Mouse (Mus musculus): ENCODE measurements around the gene Rtn3. TPM values are rescaled to one million over a fixed set of nuclear protein-coding genes. Genes with fewer than 3 reads are reported as not detected.
A peak's percentile ranks its signal among the peaks of the same experiment; 100 is the strongest.

Gene Rtn3
- polyA plus RNA-seq, 1 experiment from 2014 or later, result 672 TPM

DNA sequence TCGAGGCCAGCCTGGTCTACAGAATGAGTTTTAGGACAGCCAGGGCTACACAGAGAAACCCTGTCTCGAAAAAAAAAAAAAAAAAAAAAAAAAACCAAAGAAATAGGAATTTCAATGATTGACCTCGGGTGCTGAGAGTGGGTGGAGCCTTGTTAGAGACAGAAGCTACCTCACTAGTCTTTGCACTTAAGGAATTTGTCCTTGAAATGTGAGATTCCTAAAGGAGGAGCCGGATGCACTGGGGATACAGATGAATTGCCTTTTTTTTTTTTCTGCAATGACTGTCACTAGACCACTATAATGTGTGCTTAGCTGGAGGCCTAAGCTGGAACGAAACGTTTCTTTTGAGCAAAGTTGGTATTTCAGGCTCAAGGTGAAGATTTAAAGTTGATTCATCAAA, 94.6 kb downstream of the Rtn3 start:
- no peaks in the 10 kb centered on the region for H3K27me3 ChIP-seq
- WGBS, result 90% methylated on average over 6 of the region's 6 CpGs
- ATAC-seq (ENCODE audit: low FRiP score, low read depth), result no peak
- no peaks in the 10 kb centered on the region for H3K9me3 ChIP-seq
- peaks cover 11% of the 10 kb centered on the region for H3K4me1 ChIP-seq (replicated peaks)
- H3K9ac ChIP-seq, result no peak overlapping the region
- H3K27ac ChIP-seq (replicated peaks), result no peak overlapping the region
- H3K4me3 ChIP-seq, result no peak overlapping the region
- H3K4me2 ChIP-seq, result no peak overlapping the region
- no peaks in the 10 kb centered on the region for H3K36me3 ChIP-seq

DNA sequence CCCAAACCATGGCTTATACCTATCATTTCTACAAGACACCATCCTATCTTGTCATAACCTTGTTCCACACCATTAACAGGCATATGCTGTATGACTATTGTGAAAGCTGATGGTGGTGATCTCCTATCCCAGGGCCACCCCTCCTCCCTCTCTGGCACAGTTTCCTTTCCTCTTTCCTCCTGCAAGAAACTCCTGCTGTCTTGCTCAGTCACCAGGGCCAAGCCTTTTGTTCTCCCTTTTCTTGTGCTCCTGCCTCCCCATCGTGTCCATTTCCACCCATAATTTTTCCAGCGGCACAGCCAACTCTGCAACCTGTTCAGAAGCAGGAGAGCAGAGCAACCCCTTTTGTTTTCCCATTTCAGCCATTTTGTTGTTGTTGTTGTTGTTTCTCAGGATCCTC, 97.0 kb downstream of the Rtn3 start:
- Histone ChIP-seq H3K36me3 (no peaks in the 10 kb centered on the region), H3K27me3 (no peaks in the 10 kb centered on the region), H3K4me1 (replicated peaks) (peaks cover 21% of the 10 kb centered on the region), H3K9ac (no peak overlapping the region), H3K27ac (replicated peaks) (no peak overlapping the region), H3K4me2 (no peak overlapping the region), H3K4me3 (no peak overlapping the region), H3K9me3 (no peaks in the 10 kb centered on the region)
- ATAC-seq (ENCODE audit: low FRiP score, low read depth), result no peak
- WGBS, result 19% methylated on average over 2 of the region's 2 CpGs

DNA sequence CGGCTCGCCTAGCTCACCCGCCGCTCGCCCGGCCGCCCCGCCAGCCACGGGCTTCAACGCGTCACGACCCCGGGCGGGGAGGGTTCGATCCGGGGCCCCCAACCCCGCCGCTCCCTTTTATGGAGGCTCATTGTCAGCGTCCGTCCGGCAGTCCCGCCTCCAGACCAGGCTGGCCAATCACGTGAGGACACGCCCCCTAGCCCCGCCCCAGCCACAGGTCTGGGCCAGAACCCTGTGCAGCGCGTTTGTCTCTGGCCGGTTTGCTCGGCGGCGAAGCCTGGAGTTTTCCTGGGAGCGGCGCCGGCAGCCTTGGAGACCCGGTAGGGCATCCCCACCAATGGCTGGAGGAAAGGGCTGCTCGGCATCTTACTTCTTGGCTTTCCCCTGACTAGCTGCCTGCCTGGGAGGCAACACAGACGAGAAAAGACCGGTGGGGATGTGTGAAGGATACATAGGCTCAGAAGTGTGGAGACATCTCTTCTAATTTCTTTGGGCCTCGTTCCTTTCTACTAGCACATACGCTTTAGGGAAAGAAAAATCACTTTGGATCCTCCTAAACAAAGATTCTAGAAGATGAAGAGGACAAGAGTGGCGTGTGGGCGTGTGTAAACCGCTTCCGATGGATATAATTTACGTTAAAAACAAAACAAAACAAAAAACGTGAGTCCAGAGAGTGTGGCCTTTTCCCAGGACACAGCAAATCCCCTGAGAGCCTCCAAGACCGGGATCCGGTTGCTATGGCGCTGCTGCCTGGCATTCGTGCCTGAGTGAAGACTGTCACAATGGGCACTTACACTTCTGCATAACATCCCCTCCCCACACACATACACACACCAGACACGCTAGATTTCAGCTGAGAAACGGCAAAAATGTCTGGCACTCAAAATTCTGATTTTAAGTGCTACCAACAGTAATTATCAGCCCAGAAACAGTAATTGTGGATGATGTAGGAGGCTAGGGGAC, 99.9 kb downstream of the Rtn3 start, which contains the start of gene Spindoc:
Spindoc (minus strand) TSS at position 92 of the 963 bp plus-strand sequence.
- Histone ChIP-seq H3K4me1 (replicated peaks) (peaks cover 41% of the 10 kb centered on the region), H3K4me3 (peak within 1 kb of the TSS; percentile 90), H3K27me3 (no peaks in the 10 kb centered on the region), H3K9ac (peak within 1 kb of the TSS; percentile 94), H3K27ac (replicated peaks) (peak within 1 kb of the TSS; percentile 94), H3K36me3 (peaks cover 4% of the 10 kb centered on the region; the same call in 1 of the 2 replicates), H3K9me3 (no peaks in the 10 kb centered on the region), H3K4me2 (peak within 1 kb of the TSS; percentile 63)
- peak; percentile 98 for ATAC-seq (ENCODE audit: low FRiP score, low read depth)
- under 1% methylated on average over 51 of the region's 52 CpGs for WGBS

- peak; percentile 45; the same call in 1 of the 2 replicates for ATAC-seq (ENCODE audit: low FRiP score, low read depth)
- peak overlapping the region; percentile 94 for H3K9ac ChIP-seq
These were observed 100.7 kb downstream of the Rtn3 start for GRCm38 (mm10) chr19:7382248-7382902.

DNA sequence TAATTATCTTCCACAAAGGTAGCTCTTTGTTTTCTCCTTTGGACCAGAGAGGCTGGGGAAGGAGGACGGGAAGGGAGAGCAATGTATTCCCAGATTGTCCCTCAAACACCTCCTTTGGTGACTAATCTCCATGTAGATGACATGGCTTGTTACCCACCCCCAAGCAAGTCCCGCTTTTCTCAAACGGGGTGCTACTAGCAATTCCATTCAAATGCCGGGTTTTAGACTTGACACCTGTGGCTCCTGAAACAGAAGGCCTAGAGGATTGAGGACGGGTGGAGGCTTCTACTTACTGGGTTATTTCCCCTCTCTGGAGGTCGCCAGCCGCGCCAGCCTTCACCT, 101.2 kb downstream of the Rtn3 start:
- peaks cover 41% of the 10 kb centered on the region for H3K4me1 ChIP-seq (replicated peaks)
- peak overlapping the region; percentile 94 for H3K9ac ChIP-seq
- H3K27ac ChIP-seq (replicated peaks), result peak overlapping the region; percentile 94
- ATAC-seq (ENCODE audit: low FRiP score, low read depth), result no peak
- peaks cover 7% of the 10 kb centered on the region; the same call in 1 of the 2 replicates for H3K36me3 ChIP-seq
- WGBS, result 1% methylated on average over 8 of the region's 8 CpGs
- no peaks in the 10 kb centered on the region for H3K27me3 ChIP-seq
- H3K4me3 ChIP-seq, result peak overlapping the region; percentile 90
- peak overlapping the region; percentile 63 for H3K4me2 ChIP-seq
- no peaks in the 10 kb centered on the region for H3K9me3 ChIP-seq

More at GRCm38 (mm10) chr19:7382248-7382902, 100.7 kb downstream of the Rtn3 start:
- H3K4me2 ChIP-seq, result peak overlapping the region; percentile 63
- peaks cover 7% of the 10 kb centered on the region; the same call in 1 of the 2 replicates for H3K36me3 ChIP-seq
- WGBS, result 0% methylated on average over 59 of the region's 60 CpGs
- no peaks in the 10 kb centered on the region for H3K27me3 ChIP-seq
- no peaks in the 10 kb centered on the region for H3K9me3 ChIP-seq
- H3K4me3 ChIP-seq, result peak overlapping the region; percentile 90
- H3K4me1 ChIP-seq (replicated peaks), result peaks cover 41% of the 10 kb centered on the region
- peak overlapping the region; percentile 94 for H3K27ac ChIP-seq (replicated peaks)

DNA sequence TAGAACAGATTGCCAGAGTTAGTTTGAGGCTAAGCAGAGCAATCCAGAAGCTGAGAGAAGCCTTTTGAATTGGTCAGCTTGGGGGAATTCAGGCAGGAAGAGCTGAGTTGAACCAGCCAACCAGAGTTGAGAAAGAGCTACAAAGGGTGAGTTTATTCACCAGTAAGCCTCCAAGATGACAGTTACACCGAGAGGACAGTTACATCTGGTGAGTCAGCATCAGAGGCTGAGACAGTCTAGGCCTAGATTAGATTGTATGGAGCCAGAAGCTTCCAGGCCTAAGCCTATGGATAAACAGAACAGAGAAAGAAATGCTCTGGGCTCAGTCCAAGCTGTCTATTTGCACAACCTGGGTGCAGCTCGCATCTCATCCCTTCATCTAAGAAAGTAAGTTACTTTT, 105.4 kb downstream of the Rtn3 start:
- Histone ChIP-seq H3K9ac (no peak overlapping the region), H3K27ac (replicated peaks) (no peak overlapping the region), H3K9me3 (no peaks in the 10 kb centered on the region), H3K4me2 (no peak overlapping the region), H3K4me3 (no peak overlapping the region), H3K4me1 (replicated peaks) (peaks cover 29% of the 10 kb centered on the region), H3K27me3 (no peaks in the 10 kb centered on the region), H3K36me3 (peaks cover 38% of the 10 kb centered on the region)
- ATAC-seq (ENCODE audit: low FRiP score, low read depth), result no peak
- WGBS, result 83% methylated on average over 2 of the region's 2 CpGs

Small RNA genes within 50 kb of the gene (microRNA-seq; reads per million reads assigned to microRNA genes)
- 2.6 reads per million, percentile 9 among the genes with 10 or more reads in this experiment for gene Mir6991

Other genes with a start within 250 kb of the Rtn3 start
- 62.2 and 66.2 TPM in 2 replicates for gene Naa40, start 242.1 kb downstream of the Rtn3 start, polyA plus RNA-seq (2015; fragmentation: Nextera tagmentation; extraction: Ambion mirVana)
- gene Rcor2, start 216.0 kb downstream of the Rtn3 start, polyA plus RNA-seq (2015; fragmentation: Nextera tagmentation; extraction: Ambion mirVana), result 24.0 and 32.1 TPM in 2 replicates
- 49.5 and 52.5 TPM in 2 replicates for gene Mark2, start 141.4 kb downstream of the Rtn3 start, polyA plus RNA-seq (2015; fragmentation: Nextera tagmentation; extraction: Ambion mirVana)
- 28.9 and 32.2 TPM in 2 replicates for gene Spindoc, start 100.3 kb downstream of the Rtn3 start, polyA plus RNA-seq (2015; fragmentation: Nextera tagmentation; extraction: Ambion mirVana)
- gene 2700081O15Rik, start 65.7 kb downstream of the Rtn3 start, polyA plus RNA-seq (2015; fragmentation: Nextera tagmentation; extraction: Ambion mirVana), result 15.3 and 17.2 TPM in 2 replicates
- gene Atl3, start 10.8 kb upstream of the Rtn3 start, polyA plus RNA-seq (2015; fragmentation: Nextera tagmentation; extraction: Ambion mirVana), result 6.6 and 6.8 TPM in 2 replicates
- 4.8 and 5.7 TPM in 2 replicates for gene Pla2g16, start 74.2 kb upstream of the Rtn3 start, polyA plus RNA-seq (2015; fragmentation: Nextera tagmentation; extraction: Ambion mirVana)
- 0.18 and 0.53 TPM in 2 replicates for gene Lgals12, start 123.9 kb upstream of the Rtn3 start, polyA plus RNA-seq (2015; fragmentation: Nextera tagmentation; extraction: Ambion mirVana)
- 0.26 TPM in 1 of 2 replicates, not detected in the other for gene Hrasls5, start 129.3 kb upstream of the Rtn3 start, polyA plus RNA-seq (2015; fragmentation: Nextera tagmentation; extraction: Ambion mirVana)
- 0.26 and 0.56 TPM in 2 replicates for gene Slc22a19, start 228.0 kb upstream of the Rtn3 start, polyA plus RNA-seq (2015; fragmentation: Nextera tagmentation; extraction: Ambion mirVana)